Mouse (Mus musculus) heart, adult 9 months (tissue): ENCODE data around the gene Ttc27.
A peak's percentile ranks its signal among the peaks of the same experiment; 100 is the strongest.

Experiments
- DNase-seq, 2 experiments: peaks; one replicate each; pipeline ENCODE4 v3.0.0; 2022; ENCODE audit warnings: low spot score in 2 of 2

Gene Ttc27

DNA sequence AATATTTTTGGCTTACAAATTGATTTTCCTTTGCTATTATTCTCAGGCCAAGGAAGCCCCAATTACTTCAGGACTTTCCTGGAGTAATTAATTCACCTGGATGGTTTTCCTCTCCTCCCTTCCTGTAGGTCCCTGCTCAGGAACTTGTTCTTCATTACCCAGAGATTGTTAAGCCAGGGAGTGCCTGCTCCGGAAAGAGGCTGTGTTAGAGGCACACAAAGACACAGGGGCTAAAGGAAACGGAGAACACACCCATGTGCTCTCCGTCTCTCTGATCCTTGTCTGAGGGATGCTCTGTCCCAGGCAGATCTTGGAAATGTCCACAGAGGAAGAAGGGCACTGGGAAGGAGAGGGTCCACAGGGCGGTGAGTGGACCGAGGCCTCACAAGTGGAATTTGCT, 158.2 kb downstream of the Ttc27 start:
- DNase-seq, result peak; percentile 17 to 46

DNA sequence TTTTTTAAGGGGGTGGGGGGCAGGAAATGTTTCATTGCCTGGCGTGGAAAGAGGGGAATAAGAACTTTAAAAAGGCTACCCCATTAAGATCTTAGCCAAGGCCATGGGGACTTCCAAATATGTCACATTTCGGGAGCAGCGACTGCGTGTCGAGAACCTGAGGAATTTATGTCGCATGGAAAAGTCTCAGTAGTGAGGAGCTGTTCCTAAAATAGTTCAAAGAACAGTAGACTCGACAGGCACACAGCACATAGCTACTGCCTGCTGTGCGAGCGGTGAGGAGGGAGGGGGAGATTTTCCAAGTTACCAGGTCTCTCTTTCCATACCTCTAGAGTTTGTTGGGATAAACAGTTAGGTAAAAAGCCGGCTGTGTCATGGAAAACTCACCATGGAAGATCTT, 159.4 kb downstream of the Ttc27 start:
- DNase-seq, result no peak

DNA sequence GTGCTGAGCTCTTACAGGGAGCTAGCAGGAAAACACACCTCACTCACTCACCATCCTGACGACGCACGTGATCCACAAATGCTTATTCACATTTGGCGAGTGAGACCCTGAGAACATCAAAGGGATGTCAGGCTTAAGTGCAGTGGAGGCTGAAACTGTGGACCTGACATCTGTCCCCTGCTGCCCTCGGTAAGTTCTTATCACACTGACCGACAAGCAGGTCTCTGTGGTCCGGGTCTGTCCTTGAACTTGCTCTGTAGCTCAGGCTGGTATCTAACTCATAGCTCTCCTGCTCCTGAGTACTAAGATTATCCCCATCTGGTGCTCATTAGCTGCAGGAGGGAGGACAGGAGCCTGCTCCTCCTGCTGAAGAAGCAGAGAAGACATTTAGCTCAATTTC, 162.2 kb downstream of the Ttc27 start:
- DNase-seq, result no peak

DNA sequence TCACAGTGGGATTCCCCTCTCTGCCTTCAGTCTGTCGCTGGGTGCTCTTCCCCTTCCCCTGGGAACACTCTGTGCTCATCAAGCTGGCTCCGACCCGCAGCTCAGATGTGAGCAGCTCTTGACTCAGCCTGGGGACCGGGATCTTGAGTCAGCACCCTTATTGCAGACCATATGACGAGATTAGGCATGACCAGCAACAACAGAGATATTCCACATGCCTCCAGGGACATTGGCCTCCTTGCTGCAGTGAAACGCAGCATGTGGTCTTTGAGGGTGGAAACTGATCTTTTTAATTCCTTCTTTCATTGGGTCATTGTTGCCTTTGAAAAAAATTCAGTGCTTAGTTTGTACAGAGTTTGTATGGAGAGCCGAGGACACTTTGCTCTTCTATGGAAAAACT, 169.5 kb downstream of the Ttc27 start:
- DNase-seq, result no peak

DNA sequence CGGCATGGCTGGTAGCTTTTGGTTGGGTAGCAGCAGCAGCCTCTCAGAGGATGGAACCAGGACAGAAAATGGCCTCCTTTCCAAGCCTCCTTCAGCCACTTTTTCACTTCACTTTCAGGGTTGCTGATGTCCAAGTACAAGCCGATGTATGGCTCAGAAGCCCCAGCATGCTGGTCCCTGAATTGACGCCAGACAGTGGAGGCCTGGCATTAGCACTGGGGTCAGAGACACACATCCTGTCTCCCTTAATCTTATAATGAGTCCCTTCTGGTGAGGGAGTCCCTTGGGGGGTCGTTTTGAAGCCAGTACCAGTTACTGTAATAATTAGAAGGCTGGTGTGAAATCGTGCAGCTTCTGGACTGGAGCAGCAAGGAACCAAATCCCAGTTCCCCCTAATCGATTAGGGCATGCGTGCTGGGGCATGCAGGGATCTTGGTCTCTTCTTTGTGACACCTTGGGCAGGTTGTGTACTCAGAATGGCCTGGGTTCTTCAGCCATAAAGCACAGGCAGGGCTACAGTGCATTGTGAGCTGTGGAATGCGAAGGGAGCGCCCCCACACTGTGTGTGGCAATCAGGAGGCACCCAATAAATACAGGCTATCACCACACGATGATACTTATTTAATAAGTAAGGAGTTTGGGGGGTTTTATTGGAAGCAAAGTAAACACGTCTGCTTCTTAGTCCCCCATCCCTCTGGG, 171.5 kb downstream of the Ttc27 start:
- no peak for DNase-seq

DNA sequence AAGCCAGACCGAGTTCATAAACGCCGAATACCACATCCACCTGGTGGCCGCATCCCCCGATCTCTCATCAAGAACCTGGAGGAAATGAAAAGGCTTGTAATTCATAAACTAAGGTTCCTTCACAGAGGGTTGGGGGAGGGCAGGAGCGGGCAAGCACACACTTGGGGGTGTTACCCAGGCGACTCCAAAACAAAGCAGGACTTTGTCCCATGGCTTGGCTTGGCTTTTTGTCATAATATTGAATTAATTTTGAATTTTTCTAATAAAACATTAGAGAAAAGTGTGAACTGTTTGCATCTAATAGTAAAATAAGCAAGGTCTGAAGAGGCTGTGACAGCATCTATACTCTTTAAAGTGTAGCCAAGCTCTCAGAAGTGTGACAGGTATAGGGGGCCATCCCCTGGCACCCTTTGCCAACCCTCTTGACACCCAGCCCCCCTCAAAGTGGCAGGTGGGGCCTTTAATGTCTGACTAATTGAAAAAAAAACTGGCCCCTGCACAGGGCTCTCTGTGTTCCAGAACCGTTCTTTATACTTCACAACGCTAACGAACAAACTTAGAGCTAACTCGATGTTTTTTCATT, 172.1 kb downstream of the Ttc27 start:
- no peak for DNase-seq

DNA sequence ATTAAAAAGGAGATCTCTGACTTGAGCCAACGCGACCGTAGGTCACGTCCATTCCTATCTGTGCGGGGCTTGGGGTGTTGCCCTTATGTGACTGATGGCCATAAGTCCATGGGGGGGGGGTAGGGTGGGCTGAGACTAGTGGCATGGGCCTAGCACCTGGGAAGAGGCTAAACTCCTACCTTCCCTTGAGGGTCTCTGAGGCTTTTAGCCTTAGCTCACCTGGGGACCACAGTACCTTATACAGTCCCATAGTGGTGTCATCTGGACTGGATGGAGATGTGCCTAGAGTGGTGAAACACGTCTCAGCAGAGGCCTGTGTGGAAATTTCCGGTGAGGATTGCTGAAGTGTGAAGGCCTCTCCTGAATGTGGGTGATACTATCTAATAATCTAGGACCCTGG, 184.9 kb downstream of the Ttc27 start:
- DNase-seq, result no peak

DNA sequence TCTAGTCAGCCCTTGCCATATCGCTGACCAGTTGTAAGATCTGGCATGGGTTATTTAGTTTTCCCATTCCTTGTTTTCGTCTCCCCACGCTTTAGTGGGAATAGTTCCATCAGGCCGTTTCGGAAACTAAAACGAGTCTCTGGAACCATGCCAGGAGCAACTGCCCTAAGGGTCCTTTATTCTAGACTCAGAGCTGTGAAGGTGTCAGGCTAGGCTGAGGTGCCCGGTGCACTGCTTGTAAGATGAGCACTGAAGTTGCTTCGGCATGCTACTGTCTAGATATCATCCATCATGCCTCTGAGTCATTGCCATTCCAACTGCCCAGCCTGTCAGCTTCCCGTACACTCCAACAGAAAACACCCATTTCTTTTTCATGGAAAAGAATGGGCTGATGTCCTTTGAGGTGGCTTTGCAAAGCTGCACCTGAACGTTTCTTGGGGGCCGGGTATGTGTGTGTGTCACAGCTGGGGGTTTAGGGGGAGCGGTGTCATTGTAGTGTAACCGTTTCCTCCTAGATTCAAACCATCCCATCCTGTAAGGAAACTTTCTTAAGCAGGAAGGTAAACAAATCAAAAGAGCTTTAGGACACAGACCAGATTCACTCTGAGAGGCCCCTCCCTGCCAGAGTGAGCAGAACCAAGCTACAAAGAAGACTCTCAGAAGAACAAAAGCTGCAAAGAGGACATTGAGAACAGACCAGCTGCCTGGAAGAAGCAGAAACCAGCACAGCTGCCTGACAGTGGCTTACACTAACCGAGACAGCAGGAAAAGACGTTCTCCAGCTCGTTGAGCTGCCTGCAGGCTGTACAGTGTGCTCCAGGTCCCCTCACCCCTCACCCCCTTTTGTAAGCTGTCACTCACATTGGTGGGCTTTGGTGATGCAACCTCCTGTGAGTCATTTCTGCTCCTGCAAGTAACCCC, 186.1 kb downstream of the Ttc27 start:
- DNase-seq, result no peak

DNA sequence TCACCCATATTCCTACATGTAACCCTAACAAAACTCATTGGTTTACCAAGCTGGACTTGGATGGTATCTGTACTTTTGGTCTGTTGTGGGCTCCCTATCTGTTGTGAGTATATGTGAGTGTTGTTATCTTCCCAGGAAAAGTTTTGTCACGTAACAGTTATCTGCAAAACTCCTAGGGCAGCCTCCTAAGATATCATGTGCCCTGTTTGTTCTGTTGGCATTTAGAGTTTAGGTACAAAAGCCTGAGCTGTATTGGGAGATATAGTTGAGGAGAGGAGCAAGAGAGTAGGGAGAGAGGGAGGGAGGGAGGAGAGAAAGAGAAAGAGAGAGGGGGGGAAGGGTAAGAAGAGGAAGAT, 186.8 kb downstream of the Ttc27 start:
- DNase-seq, result no peak

DNA sequence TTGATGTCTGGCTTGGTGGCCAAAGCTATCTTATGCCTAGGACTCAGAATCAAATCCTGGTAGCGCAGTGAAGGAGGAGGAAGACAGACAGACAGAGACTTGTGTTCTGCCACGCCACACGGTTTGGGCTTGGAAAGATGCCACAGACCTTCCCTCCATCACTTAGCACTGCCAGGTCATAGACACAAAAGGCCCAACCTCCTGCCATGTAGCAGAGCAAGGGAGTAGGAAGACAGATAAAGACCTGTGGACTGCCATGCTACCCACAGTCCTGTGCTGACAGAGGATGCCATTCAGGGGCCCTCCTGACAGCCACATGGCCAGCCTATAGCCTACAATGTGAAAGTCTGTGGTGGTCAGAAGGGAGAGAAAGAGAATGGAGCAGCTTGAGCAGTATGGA, 187.4 kb downstream of the Ttc27 start:
- DNase-seq, result no peak

DNA sequence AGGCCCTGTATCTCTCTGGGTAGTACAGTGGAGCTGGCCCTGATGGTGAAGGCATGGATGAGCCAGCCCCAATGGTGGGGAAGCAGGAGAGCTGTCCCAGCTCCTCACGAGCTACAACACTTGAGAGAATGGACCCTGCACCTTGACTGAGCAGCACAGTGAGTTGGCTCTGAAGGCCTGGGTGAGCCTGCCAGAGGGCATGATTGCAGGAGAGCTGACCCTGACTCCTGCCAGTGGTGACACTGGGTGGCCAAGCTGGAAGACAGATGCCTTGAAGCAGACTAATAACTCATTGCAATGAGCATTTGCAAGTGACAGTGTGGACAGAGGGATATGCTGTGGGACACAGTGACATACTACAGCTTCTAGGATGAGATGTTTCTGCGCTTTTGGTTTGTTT, 195.5 kb downstream of the Ttc27 start:
- no peak for DNase-seq
